Mouse (Mus musculus) hindbrain, embryonic 11.5 days (tissue): ENCODE measurements around the gene Klrb1. TPM values are rescaled to one million over a fixed set of nuclear protein-coding genes. Genes with fewer than 3 reads are reported as not detected.
"Not testable (repeated sequence)": the region's sequence is repeated elsewhere in the genome, so short reads cannot be mapped to it uniquely, and the experiment has no call there.

ENCODE experiments used
- ATAC-seq: fragments of 200-750 bp; cut with Nextera tagmentation; 2 replicates; pipeline ENCODE4 v1.8.0; 2017; ENCODE audit warnings: mild to moderate bottlenecking, moderate TSS enrichment, moderate library complexity; ENCODE audit not compliant: low FRiP score
- DNase-seq: peaks from one replicate; pipeline ENCODE4 v3.0.0-alpha.2; 2015; ENCODE audit warnings: low spot score
- H3K27ac ChIP-seq: fragments of 300-500 bp; sonication (generic); 2 replicates; pipeline ENCODE4 v1.5.1; 2014; ENCODE audit warnings: mild to moderate bottlenecking, low read depth, low read length
- H3K27me3 ChIP-seq: fragments of 300-500 bp; sonication (generic); 2 replicates; pipeline ENCODE4 v1.6.1; 2014; ENCODE audit warnings: mild to moderate bottlenecking, low read length, moderate library complexity, mixed read lengths; ENCODE audit not compliant: control insufficient read depth, insufficient read depth
- H3K36me3 ChIP-seq: fragments of 300-500 bp; sonication (generic); 2 replicates; pipeline ENCODE4 v1.6.1; 2014; ENCODE audit warnings: mild to moderate bottlenecking, low read length, moderate library complexity, mixed read lengths; ENCODE audit not compliant: control insufficient read depth, insufficient read depth
- H3K4me1 ChIP-seq: fragments of 300-500 bp; sonication (generic); replicated peaks from 2 replicates; pipeline ENCODE4 v1.6.1; 2014; ENCODE audit warnings: low read length, mixed read lengths; ENCODE audit not compliant: control insufficient read depth, insufficient read depth
- H3K4me2 ChIP-seq: fragments of 300-500 bp; sonication (generic); replicated peaks from 2 replicates; pipeline ENCODE4 v1.6.1; 2014; ENCODE audit warnings: mild to moderate bottlenecking, low read depth, low read length
- H3K4me3 ChIP-seq: fragments of 300-500 bp; sonication (generic); 2 replicates; pipeline ENCODE4 v1.5.1; 2014; ENCODE audit warnings: low read depth, low read length
- H3K9ac ChIP-seq: fragments of 300-500 bp; sonication (generic); 2 replicates; pipeline ENCODE4 v1.6.1; 2014; ENCODE audit warnings: low read depth, low read length
- H3K9me3 ChIP-seq: fragments of 300-500 bp; sonication (generic); 2 replicates; pipeline ENCODE4 v1.6.1; 2016; ENCODE audit warnings: low read length; ENCODE audit not compliant: control insufficient read depth
- WGBS: fragments of 180-500 bp; shearing (Covaris S2); extraction: QIAGEN DNeasy Blood & Tissue Kit; methylation state at CpG from one replicate; pipeline ENCODE4 v1.1.7; 2014; 5-methylcytosine and 5-hydroxymethylcytosine counted together
- polyA plus RNA-seq: library from polyadenylated mRNA; unstranded; fragments of >200 nt; fragmentation: Nextera tagmentation; extraction: Ambion mirVana; gene quantifications from 2 replicates; pipeline ENCODE4 v1.2.1, GENCODE M21; 2014

Klrb1 gene
- polyA plus RNA-seq, 1 experiment from 2014 or later: not detected

- Histone ChIP-seq H3K4me1 (no peaks in the 10 kb centered on the region), H3K4me3 (peak overlapping the region; percentile 63), H3K36me3 (no peaks in the 10 kb centered on the region), H3K27me3 (no peaks in the 10 kb centered on the region), H3K4me2 (peak overlapping the region; percentile 20; the same call in 1 of the 2 replicates), H3K9me3 (no peaks in the 10 kb centered on the region), H3K27ac (no peak overlapping the region), H3K9ac (peak overlapping the region; percentile 32; the same call in 1 of the 2 replicates)
- DNase-seq: peak; percentile 43
- 46% methylated on average over 5 of the region's 5 CpGs for WGBS
- ATAC-seq: no peak
Measured at GRCm38 (mm10) chr6:128761144-128761540, 38.3 kb upstream of the Klrb1 start.

GRCm38 (mm10) chr6:128760416-128761143 lies 37.7 kb upstream of the Klrb1 start:
- peak; percentile 80 for ATAC-seq

GRCm38 (mm10) chr6:128760016-128760415 lies 37.2 kb upstream of the Klrb1 start:
- under 1% methylated on average over 22 of the region's 22 CpGs for WGBS
- not testable (repeated sequence) for H3K4me2 ChIP-seq, H3K27me3 ChIP-seq

More at GRCm38 (mm10) chr6:128760416-128761143, 37.7 kb upstream of the Klrb1 start:
- not testable (repeated sequence) for H3K36me3 ChIP-seq, H3K4me1 ChIP-seq, H3K27me3 ChIP-seq, H3K9me3 ChIP-seq
- peak overlapping the region; percentile 63 for H3K4me3 ChIP-seq
- H3K9ac ChIP-seq: peak overlapping the region; percentile 71
- H3K27ac ChIP-seq: peak overlapping the region; percentile 47; the same call in 1 of the 2 replicates
- peak overlapping the region; percentile 26; the same call in 1 of the 2 replicates for H3K4me2 ChIP-seq
- WGBS: under 1% methylated on average over 39 of the region's 44 CpGs
- DNase-seq: peak; percentile 92

GRCm38 (mm10) chr6:128759221-128759950 lies 36.5 kb upstream of the Klrb1 start:
- Histone ChIP-seq H3K4me1 (no peaks in the 10 kb centered on the region), H3K9ac (no peak overlapping the region), H3K27ac (no peak overlapping the region), H3K4me3 (no peak overlapping the region), H3K4me2 (no peak overlapping the region), H3K9me3 (no peaks in the 10 kb centered on the region), H3K36me3 (no peaks in the 10 kb centered on the region), H3K27me3 (no peaks in the 10 kb centered on the region)
- ATAC-seq (no peak), DNase-seq (peak; percentile 20)
- 81% methylated on average over 5 of the region's 5 CpGs for WGBS

More at GRCm38 (mm10) chr6:128760016-128760415, 37.2 kb upstream of the Klrb1 start:
- ATAC-seq (peak; percentile 50), DNase-seq (peak; percentile 93)
- H3K9me3 ChIP-seq, H3K4me1 ChIP-seq, H3K36me3 ChIP-seq: not testable (repeated sequence)
- Histone ChIP-seq H3K4me3 (peak overlapping the region; percentile 63), H3K27ac (peak overlapping the region; percentile 47; the same call in 1 of the 2 replicates), H3K9ac (peak overlapping the region; percentile 71)

GRCm38 (mm10) chr6:128755402-128755763 lies 32.5 kb upstream of the Klrb1 start:
- H3K4me1 ChIP-seq, H3K27ac ChIP-seq, H3K36me3 ChIP-seq, H3K9me3 ChIP-seq, H3K27me3 ChIP-seq, H3K4me3 ChIP-seq, H3K4me2 ChIP-seq, DNase-seq, ATAC-seq, H3K9ac ChIP-seq: not testable (repeated sequence)
- WGBS: 71% methylated on average over 4 of the region's 4 CpGs

GRCm38 (mm10) chr6:128754748-128755401 lies 32.0 kb upstream of the Klrb1 start:
- not testable (repeated sequence) for ATAC-seq, H3K4me1 ChIP-seq, H3K9ac ChIP-seq, H3K27ac ChIP-seq, H3K4me2 ChIP-seq, H3K4me3 ChIP-seq, H3K27me3 ChIP-seq, H3K9me3 ChIP-seq, DNase-seq, H3K36me3 ChIP-seq
- WGBS: 87% methylated on average over 12 of the region's 12 CpGs

GRCm38 (mm10) chr6:128754265-128754664 lies 31.4 kb upstream of the Klrb1 start:
- H3K36me3 ChIP-seq, H3K9ac ChIP-seq, H3K4me1 ChIP-seq, H3K9me3 ChIP-seq, H3K27ac ChIP-seq, H3K4me3 ChIP-seq, H3K27me3 ChIP-seq, H3K4me2 ChIP-seq: not testable (repeated sequence)
- WGBS: 44% methylated on average over 10 of the region's 10 CpGs
- peak; percentile 19 for DNase-seq
- ATAC-seq: peak; percentile 67

- H3K4me2 ChIP-seq, H3K9me3 ChIP-seq, H3K27me3 ChIP-seq, H3K9ac ChIP-seq, H3K4me1 ChIP-seq, H3K36me3 ChIP-seq, H3K4me3 ChIP-seq, H3K27ac ChIP-seq: not testable (repeated sequence)
- peak; percentile 79 for DNase-seq
- 48% methylated on average over 7 of the region's 8 CpGs for WGBS
- ATAC-seq: peak; percentile 94
Measured at GRCm38 (mm10) chr6:128753610-128754224, 30.9 kb upstream of the Klrb1 start.
